Mouse (Mus musculus): ENCODE measurements around the gene Rftn2.

The Rftn2 gene

GRCm38 (mm10) chr1:55212771-55213170 is 13.8 kb downstream of the Rftn2 start:
- CTCF ChIA-PET, result no interaction called here

- CTCF ChIA-PET, result no interaction called here
These were observed 15.5 kb downstream of the Rftn2 start for GRCm38 (mm10) chr1:55211081-55211480.

- CTCF ChIA-PET, result interaction anchor here (0.5 to 0.6 kb wide), 2 partner anchors 30 to 414 kb away, joined by 4 read pairs; no protein-coding TSS in a partner anchor
These were observed 16.2 kb downstream of the Rftn2 start for GRCm38 (mm10) chr1:55210202-55210965.

GRCm38 (mm10) chr1:55208500-55209140 is 18.0 kb downstream of the Rftn2 start:
- CTCF ChIA-PET, result interaction anchor here (0.7 kb wide), 1 partner anchor 17 kb away, joined by 4 read pairs; no protein-coding TSS in a partner anchor

GRCm38 (mm10) chr1:55207561-55207960 is 19.0 kb downstream of the Rftn2 start:
- CTCF ChIA-PET, result no interaction called here

- CTCF ChIA-PET, result interaction anchor here (0.6 to 0.7 kb wide), 2 partner anchors 8 to 32 kb away, joined by 3 to 5 read pairs; no protein-coding TSS in a partner anchor
These were observed 20.7 kb downstream of the Rftn2 start for GRCm38 (mm10) chr1:55205808-55206327.

- CTCF ChIA-PET, result no interaction called here
These were observed 24.5 kb downstream of the Rftn2 start for GRCm38 (mm10) chr1:55201850-55202752.

- CTCF ChIA-PET, result interaction anchor here (0.6 kb wide), 1 partner anchor 668 kb away, joined by 4 read pairs; no protein-coding TSS in a partner anchor
These were observed 27.9 kb downstream of the Rftn2 start for GRCm38 (mm10) chr1:55198719-55199118.

GRCm38 (mm10) chr1:55196327-55197003 is 30.1 kb downstream of the Rftn2 start:
- CTCF ChIA-PET, result no interaction called here

- CTCF ChIA-PET, result no interaction called here
These were observed 31.6 kb downstream of the Rftn2 start for GRCm38 (mm10) chr1:55195021-55195420.

GRCm38 (mm10) chr1:55194064-55194915 is 32.3 kb downstream of the Rftn2 start:
- CTCF ChIA-PET, result no interaction called here

- CTCF ChIA-PET, result no interaction called here
These were observed 33.3 kb downstream of the Rftn2 start for GRCm38 (mm10) chr1:55193316-55193715.

GRCm38 (mm10) chr1:55192824-55193223 is 33.8 kb downstream of the Rftn2 start:
- CTCF ChIA-PET, result no interaction called here

- CTCF ChIA-PET, result interaction anchor here (0.6 kb wide), 1 partner anchor 37 kb away, joined by 4 read pairs; no protein-coding TSS in a partner anchor
These were observed 34.6 kb downstream of the Rftn2 start for GRCm38 (mm10) chr1:55192015-55192414.

GRCm38 (mm10) chr1:55186592-55187210 is 39.9 kb downstream of the Rftn2 start:
- CTCF ChIA-PET, result no interaction called here

- CTCF ChIA-PET, result no interaction called here
These were observed 40.9 kb downstream of the Rftn2 start for GRCm38 (mm10) chr1:55185718-55186117.

- CTCF ChIA-PET, result no interaction called here
These were observed 44.2 kb downstream of the Rftn2 start for GRCm38 (mm10) chr1:55182392-55182791.

GRCm38 (mm10) chr1:55179917-55180566 is 46.5 kb downstream of the Rftn2 start:
- CTCF ChIA-PET, result interaction anchor here (0.6 to 0.7 kb wide), 2 partner anchors 30 to 45 kb away, joined by 4 read pairs; no protein-coding TSS in a partner anchor

- CTCF ChIA-PET, result no interaction called here
These were observed 52.0 kb downstream of the Rftn2 start for GRCm38 (mm10) chr1:55174558-55175034.

Data from spleen, embryonic (tissue).